Mouse (Mus musculus): ENCODE measurements around the gene Gbx1. TPM values are rescaled to one million over a fixed set of nuclear protein-coding genes. Genes with fewer than 3 reads are reported as not detected.
A peak's percentile ranks its signal among the peaks of the same experiment; 100 is the strongest.

Gbx1 gene
- polyA plus RNA-seq, 1 experiment from 2014 or later, result 1.2 TPM

DNA sequence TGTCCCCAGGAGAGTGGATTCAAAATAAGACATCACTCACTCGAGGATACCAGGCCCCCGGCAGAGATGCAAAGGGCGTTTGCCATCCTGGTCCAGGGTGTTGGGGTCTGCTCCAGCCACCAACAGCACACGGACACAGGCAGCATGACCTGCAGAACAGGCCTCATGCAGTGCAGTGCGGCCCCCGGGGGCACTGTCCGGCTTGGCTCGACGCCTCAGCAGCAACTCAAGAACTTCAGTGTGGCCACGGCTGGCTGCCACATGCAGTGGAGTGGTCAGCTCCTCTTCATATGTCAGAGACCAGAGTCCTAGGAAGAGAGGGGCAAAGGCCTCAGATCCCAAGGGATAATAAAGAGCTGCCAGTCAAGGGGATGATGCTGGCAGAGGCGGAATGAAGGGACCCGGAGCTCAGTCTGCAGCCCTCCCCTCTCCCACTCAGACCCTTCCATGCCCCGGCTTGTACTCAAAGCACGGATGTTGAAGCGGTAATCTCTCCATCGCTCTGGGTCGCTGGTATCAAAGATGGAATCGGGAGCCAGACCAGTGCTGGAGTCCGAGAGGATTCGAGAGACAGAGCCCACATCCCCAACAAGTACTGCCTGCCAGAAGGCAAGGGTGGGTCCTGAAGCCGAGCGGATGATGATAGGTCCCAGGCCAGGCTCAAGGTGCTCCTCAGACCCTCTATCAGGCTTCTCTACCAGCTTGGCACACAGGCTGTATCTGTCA, 12.7 kb upstream of the Gbx1 start:
- ATAC-seq (replicated peaks), result no peak
- Histone ChIP-seq H3K9me3 (no peaks in the 10 kb centered on the region), H3K4me3 (no peak overlapping the region), H3K27ac (replicated peaks) (no peak overlapping the region), H3K4me2 (replicated peaks) (no peak overlapping the region), H3K36me3 (no peaks in the 10 kb centered on the region), H3K27me3 (no peaks in the 10 kb centered on the region), H3K9ac (replicated peaks) (no peak overlapping the region), H3K4me1 (0 out of 2 replicates have a peak, but pooled peaks cover 8% of the 10 kb centered on the region)
- WGBS, result 82% methylated on average over 22 of the region's 22 CpGs

DNA sequence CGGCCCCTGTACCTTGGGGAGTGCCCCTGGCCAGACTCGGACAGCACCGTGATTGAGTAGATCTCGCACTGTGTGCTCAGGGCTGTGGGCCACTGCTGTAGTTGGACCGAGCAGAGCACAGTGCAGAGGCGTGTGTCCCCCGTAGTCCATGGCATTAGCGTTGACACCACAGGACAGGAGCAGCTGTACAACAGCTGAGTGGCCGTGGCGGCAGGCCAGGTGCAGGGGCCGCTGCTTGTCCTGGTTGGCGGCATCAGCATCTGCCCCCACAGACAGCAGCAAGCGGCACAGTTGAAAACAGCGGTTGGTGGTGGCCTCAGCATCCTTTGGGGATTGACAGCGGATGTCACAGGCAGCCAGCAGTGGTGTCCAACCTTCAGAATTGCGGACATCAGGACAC, 10.6 kb upstream of the Gbx1 start:
- Histone ChIP-seq H3K4me1 (0 out of 2 replicates have a peak, but pooled peaks cover 8% of the 10 kb centered on the region), H3K27ac (replicated peaks) (no peak overlapping the region), H3K9ac (replicated peaks) (no peak overlapping the region), H3K36me3 (no peaks in the 10 kb centered on the region), H3K4me3 (no peak overlapping the region), H3K4me2 (replicated peaks) (no peak overlapping the region), H3K9me3 (no peaks in the 10 kb centered on the region), H3K27me3 (no peaks in the 10 kb centered on the region)
- ATAC-seq (replicated peaks), result no peak
- WGBS, result 73% methylated on average over 16 of the region's 16 CpGs

- Histone ChIP-seq H3K9ac (replicated peaks) (no peak overlapping the region), H3K9me3 (no peaks in the 10 kb centered on the region), H3K4me2 (replicated peaks) (no peak overlapping the region), H3K36me3 (no peaks in the 10 kb centered on the region), H3K27me3 (no peaks in the 10 kb centered on the region), H3K4me3 (no peak overlapping the region), H3K4me1 (0 out of 2 replicates have a peak, but pooled peaks cover 8% of the 10 kb centered on the region), H3K27ac (replicated peaks) (no peak overlapping the region)
- 49% methylated on average over 5 of the region's 5 CpGs for WGBS
- no peak for ATAC-seq (replicated peaks)
Observed at GRCm38 (mm10) chr5:24536511-24536910, 9.5 kb upstream of the Gbx1 start.

- Histone ChIP-seq H3K9ac (replicated peaks) (no peak overlapping the region), H3K4me2 (replicated peaks) (no peak overlapping the region), H3K9me3 (no peaks in the 10 kb centered on the region), H3K4me3 (no peak overlapping the region), H3K36me3 (no peaks in the 10 kb centered on the region), H3K27me3 (no peaks in the 10 kb centered on the region; the same call in 1 of the 2 replicates), H3K27ac (replicated peaks) (no peak overlapping the region), H3K4me1 (0 out of 2 replicates have a peak, but pooled peaks cover 6% of the 10 kb centered on the region)
- ATAC-seq (replicated peaks), result no peak
- WGBS, result 70% methylated on average over 3 of the region's 3 CpGs
Observed at GRCm38 (mm10) chr5:24535731-24536130, 8.7 kb upstream of the Gbx1 start.

DNA sequence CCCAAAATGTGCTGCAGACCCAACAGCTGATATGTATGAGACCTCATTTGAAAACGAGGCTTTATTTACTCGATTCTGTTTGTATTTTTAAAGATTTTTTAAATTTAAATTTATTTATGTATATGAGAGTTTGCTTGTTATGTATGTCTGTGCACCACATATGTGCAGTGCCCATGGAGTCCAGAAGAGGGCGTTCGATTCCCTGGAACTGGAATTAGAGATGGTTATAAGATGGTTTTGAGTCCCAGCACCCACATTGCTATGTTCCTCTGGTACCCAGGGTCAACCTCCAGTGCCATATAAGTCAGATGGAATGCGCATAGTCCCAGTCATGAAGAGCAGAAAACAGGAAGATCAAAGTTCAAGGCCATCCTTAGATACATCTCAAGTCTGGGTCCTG, 7.3 kb upstream of the Gbx1 start:
- H3K4me3 ChIP-seq, result no peak overlapping the region
- WGBS, result 59% methylated on average over 5 of the region's 5 CpGs
- no peak for ATAC-seq (replicated peaks)

GRCm38 (mm10) chr5:24533391-24533790, 6.4 kb upstream of the Gbx1 start:
- WGBS, result 71% methylated on average over 11 of the region's 11 CpGs
- no peak for ATAC-seq (replicated peaks)
- H3K9ac ChIP-seq (replicated peaks), result no peak overlapping the region
- H3K27ac ChIP-seq (replicated peaks), result no peak overlapping the region
- H3K4me3 ChIP-seq, result no peak overlapping the region
- no peaks in the 10 kb centered on the region for H3K36me3 ChIP-seq
- H3K9me3 ChIP-seq, result no peaks in the 10 kb centered on the region
- no peak overlapping the region for H3K4me2 ChIP-seq (replicated peaks)
- H3K27me3 ChIP-seq, result peaks cover 16% of the 10 kb centered on the region
- H3K4me1 ChIP-seq, result 0 out of 2 replicates have a peak, but pooled peaks cover 3% of the 10 kb centered on the region

More for the DNA sequence above, 7.3 kb upstream of the Gbx1 start:
- Histone ChIP-seq H3K9ac (replicated peaks) (no peak overlapping the region), H3K4me1 (0 out of 2 replicates have a peak, but pooled peaks cover 3% of the 10 kb centered on the region), H3K4me2 (replicated peaks) (no peak overlapping the region), H3K9me3 (no peaks in the 10 kb centered on the region), H3K36me3 (no peaks in the 10 kb centered on the region), H3K27ac (replicated peaks) (no peak overlapping the region), H3K27me3 (peaks cover 7% of the 10 kb centered on the region)

GRCm38 (mm10) chr5:24530042-24530689, 3.2 kb upstream of the Gbx1 start:
- Histone ChIP-seq H3K36me3 (no peaks in the 10 kb centered on the region), H3K27me3 (peaks cover 45% of the 10 kb centered on the region), H3K4me1 (peaks cover 14% of the 10 kb centered on the region), H3K27ac (replicated peaks) (no peak overlapping the region), H3K4me3 (no peak overlapping the region), H3K9me3 (no peaks in the 10 kb centered on the region), H3K4me2 (replicated peaks) (no peak overlapping the region), H3K9ac (replicated peaks) (no peak overlapping the region)
- peak; percentile 66 for ATAC-seq (replicated peaks)
- WGBS, result 24% methylated on average over 24 of the region's 24 CpGs

GRCm38 (mm10) chr5:24527780-24528179, 778 bp upstream of the Gbx1 start:
- H3K9ac ChIP-seq (replicated peaks), result no peak overlapping the region
- no peak overlapping the region for H3K27ac ChIP-seq (replicated peaks)
- no peak for ATAC-seq (replicated peaks)
- peaks cover 14% of the 10 kb centered on the region for H3K4me1 ChIP-seq
- WGBS, result 13% methylated on average over 6 of the region's 6 CpGs
- no peaks in the 10 kb centered on the region for H3K36me3 ChIP-seq
- no peak overlapping the region for H3K4me3 ChIP-seq
- H3K4me2 ChIP-seq (replicated peaks), result no peak overlapping the region
- no peaks in the 10 kb centered on the region for H3K9me3 ChIP-seq
- peaks cover 68% of the 10 kb centered on the region for H3K27me3 ChIP-seq

GRCm38 (mm10) chr5:24526190-24526888, 663 bp downstream of the Gbx1 start:
- WGBS, result under 1% methylated on average over 91 of the region's 109 CpGs
- ATAC-seq (replicated peaks), result peak; percentile 36

GRCm38 (mm10) chr5:24525360-24526189, 1.4 kb downstream of the Gbx1 start:
- Histone ChIP-seq H3K4me1 (peaks cover 14% of the 10 kb centered on the region), H3K36me3 (no peaks in the 10 kb centered on the region), H3K27me3 (peaks cover 78% of the 10 kb centered on the region), H3K4me3 (peak overlapping the region; percentile 41), H3K9me3 (no peaks in the 10 kb centered on the region), H3K4me2 (replicated peaks) (peak overlapping the region; percentile 70), H3K9ac (replicated peaks) (peak overlapping the region; percentile 29; the same call in 1 of the 2 replicates), H3K27ac (replicated peaks) (no peak overlapping the region)
- WGBS, result 2% methylated on average over 34 of the region's 34 CpGs
- ATAC-seq (replicated peaks), result no peak

More at GRCm38 (mm10) chr5:24526190-24526888, 663 bp downstream of the Gbx1 start:
- Histone ChIP-seq H3K4me3 (peak overlapping the region; percentile 41), H3K4me1 (peaks cover 14% of the 10 kb centered on the region), H3K9ac (replicated peaks) (peak overlapping the region; percentile 29), H3K27me3 (peaks cover 76% of the 10 kb centered on the region), H3K27ac (replicated peaks) (no peak overlapping the region), H3K4me2 (replicated peaks) (peak overlapping the region; percentile 70), H3K9me3 (no peaks in the 10 kb centered on the region), H3K36me3 (no peaks in the 10 kb centered on the region)

GRCm38 (mm10) chr5:24524522-24524921, 2.5 kb downstream of the Gbx1 start:
- H3K9ac ChIP-seq (replicated peaks), result no peak overlapping the region
- no peak overlapping the region for H3K4me3 ChIP-seq
- peaks cover 77% of the 10 kb centered on the region for H3K27me3 ChIP-seq
- peaks cover 14% of the 10 kb centered on the region for H3K4me1 ChIP-seq
- H3K4me2 ChIP-seq (replicated peaks), result no peak overlapping the region
- H3K36me3 ChIP-seq, result no peaks in the 10 kb centered on the region
- no peak for ATAC-seq (replicated peaks)
- no peaks in the 10 kb centered on the region for H3K9me3 ChIP-seq
- 14% methylated on average over 4 of the region's 4 CpGs for WGBS
- no peak overlapping the region for H3K27ac ChIP-seq (replicated peaks)
